Mouse (Mus musculus): ENCODE data around the gene Tesmin. TPM values are rescaled to one million over a fixed set of nuclear protein-coding genes. Genes with fewer than 3 reads are reported as not detected.

Tesmin gene
- total and polyA plus RNA-seq, 2 experiments from 2014 or later = 0.27 to 0.93 TPM

DNA sequence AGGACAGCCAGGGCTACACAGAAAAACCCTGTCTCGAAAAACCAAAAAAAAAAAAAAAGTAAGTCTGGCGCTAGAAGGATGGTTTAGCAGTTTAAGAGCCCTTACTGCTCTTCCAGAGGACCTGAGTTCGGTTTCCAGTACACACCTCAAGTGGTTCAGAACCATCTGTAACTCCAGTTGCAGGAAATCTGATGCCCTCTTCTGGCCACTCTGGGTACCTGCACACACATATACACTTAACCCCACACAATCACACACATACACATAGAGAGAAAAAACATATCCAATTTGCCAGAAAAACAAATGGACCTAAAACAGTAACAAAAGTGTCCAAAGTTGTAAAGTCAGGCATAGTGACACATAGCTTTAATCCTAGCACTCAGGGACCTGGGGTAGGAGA is 23.6 kb upstream of the Tesmin start:
- ATAC-seq (ENCODE audit: low FRiP score) = no peak
- WGBS = 90% methylated on average over 3 of the region's 3 CpGs
- no peaks in the 10 kb centered on the region for H3K9me3 ChIP-seq (ENCODE audit: low read length)
- H3K27ac ChIP-seq (ENCODE audit: low read depth, low read length) = no peak overlapping the region
- DNase-seq (ENCODE audit: low spot score) = no peak
- no peaks in the 10 kb centered on the region for H3K4me1 ChIP-seq (ENCODE audit: insufficient read depth, low read length)
- no peaks in the 10 kb centered on the region for H3K27me3 ChIP-seq (ENCODE audit: insufficient read depth, low read length)
- TF ChIP-seq CTCF (IDR thresholded peaks at IDR 0.05) = peak; percentile 11; the same call in 1 of the 2 replicates
- H3K9ac ChIP-seq (replicated peaks; ENCODE audit: low read length, poor library complexity, severe bottlenecking) = no peak overlapping the region
- 0 out of 2 replicates have a peak, but pooled peaks cover 3% of the 10 kb centered on the region for H3K36me3 ChIP-seq (ENCODE audit: insufficient read depth, low read length)
- no peak overlapping the region for H3K4me3 ChIP-seq (ENCODE audit: low read depth, low read length)
- no peak overlapping the region for H3K4me2 ChIP-seq (ENCODE audit: low read depth, low read length, poor library complexity, severe bottlenecking)

DNA sequence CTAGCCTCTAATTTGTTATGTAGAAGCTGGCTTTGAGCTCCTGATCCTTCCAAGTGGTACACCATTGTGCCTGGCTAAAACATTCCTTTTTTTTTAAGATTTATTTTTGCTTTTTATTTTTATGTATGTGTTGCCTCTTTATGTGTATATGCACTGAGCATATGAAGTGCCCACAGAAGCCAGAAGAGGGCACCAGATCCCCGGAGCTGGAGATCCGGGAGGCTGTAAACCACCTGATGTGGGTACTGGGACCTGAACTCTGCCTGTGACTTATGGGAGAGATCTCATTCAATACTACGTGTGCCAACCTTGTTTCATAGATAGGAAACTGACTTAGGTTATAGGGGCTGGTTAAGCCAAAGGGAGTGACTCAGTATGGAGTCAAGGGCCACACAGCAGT is 20.4 kb upstream of the Tesmin start:
- WGBS = 89% methylated on average over 3 of the region's 3 CpGs
- no peaks in the 10 kb centered on the region for H3K4me1 ChIP-seq (ENCODE audit: insufficient read depth, low read length)
- no peaks in the 10 kb centered on the region for H3K27me3 ChIP-seq (ENCODE audit: insufficient read depth, low read length)
- no peak overlapping the region for H3K27ac ChIP-seq (ENCODE audit: low read depth, low read length)
- H3K36me3 ChIP-seq (ENCODE audit: insufficient read depth, low read length) = 0 out of 2 replicates have a peak, but pooled peaks cover 3% of the 10 kb centered on the region
- no peaks in the 10 kb centered on the region for H3K9me3 ChIP-seq (ENCODE audit: low read length)
- ATAC-seq (ENCODE audit: low FRiP score) (no peak), DNase-seq (ENCODE audit: low spot score) (no peak)
- no peak overlapping the region for H3K9ac ChIP-seq (replicated peaks; ENCODE audit: low read length, poor library complexity, severe bottlenecking)
- H3K4me2 ChIP-seq (ENCODE audit: low read depth, low read length, poor library complexity, severe bottlenecking) = no peak overlapping the region
- TF ChIP-seq CTCF (IDR thresholded peaks at IDR 0.05) = peak; percentile 16; the same call in 1 of the 2 replicates
- no peak overlapping the region for H3K4me3 ChIP-seq (ENCODE audit: low read depth, low read length)

DNA sequence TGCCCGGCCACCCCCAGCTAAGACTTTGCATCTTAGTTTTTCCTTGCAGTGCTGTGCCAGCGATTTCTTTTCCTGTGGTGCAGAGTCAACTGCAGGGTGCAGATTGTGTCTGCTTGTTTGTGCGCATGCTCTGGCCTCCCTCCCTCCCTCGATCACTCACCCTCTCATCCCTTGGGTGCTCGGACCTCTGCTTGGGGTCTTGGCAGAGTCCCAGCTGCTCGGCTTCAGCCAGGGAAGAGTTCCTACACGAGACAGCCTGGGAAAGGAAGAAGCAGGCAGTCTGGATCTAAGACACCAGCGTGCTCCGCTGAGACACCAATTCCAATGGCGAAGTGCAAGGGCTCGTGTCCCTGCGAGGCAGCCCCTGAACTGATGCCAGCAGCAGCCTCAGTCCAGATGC is 15.3 kb upstream of the Tesmin start:
- WGBS = 65% methylated on average over 12 of the region's 12 CpGs
- no peaks in the 10 kb centered on the region for H3K4me1 ChIP-seq (ENCODE audit: insufficient read depth, low read length)

DNA sequence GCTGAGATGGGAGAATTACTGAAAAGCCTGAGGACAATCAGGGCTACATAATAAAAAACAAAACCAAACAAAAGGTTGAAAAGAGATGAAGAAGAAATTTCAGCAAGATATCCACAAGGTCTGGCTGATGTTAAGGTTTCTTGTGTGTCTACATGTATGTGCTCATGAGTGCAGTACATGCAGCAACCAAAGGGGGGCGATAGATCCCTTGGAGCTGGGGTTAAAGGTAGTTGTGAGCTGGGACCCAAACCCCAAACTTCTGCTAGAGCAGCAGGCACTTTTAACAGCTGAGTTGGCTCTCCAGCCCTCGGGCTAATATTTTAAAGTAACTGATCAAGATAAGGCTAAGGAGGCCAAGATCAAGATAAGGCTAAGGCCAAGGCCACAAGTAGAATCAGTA is 14.6 kb upstream of the Tesmin start:
- no peaks in the 10 kb centered on the region for H3K36me3 ChIP-seq (ENCODE audit: insufficient read depth, low read length)
- H3K27me3 ChIP-seq (ENCODE audit: insufficient read depth, low read length) = no peaks in the 10 kb centered on the region
- 69% methylated on average over 2 of the region's 2 CpGs for WGBS
- DNase-seq (ENCODE audit: low spot score) (no peak), ATAC-seq (ENCODE audit: low FRiP score) (no peak)
- H3K27ac ChIP-seq (ENCODE audit: low read depth, low read length) = no peak overlapping the region
- no peaks in the 10 kb centered on the region for H3K9me3 ChIP-seq (ENCODE audit: low read length)
- H3K4me2 ChIP-seq (ENCODE audit: low read depth, low read length, poor library complexity, severe bottlenecking) = no peak overlapping the region
- H3K9ac ChIP-seq (replicated peaks; ENCODE audit: low read length, poor library complexity, severe bottlenecking) = no peak overlapping the region
- peak; percentile 50 for TF ChIP-seq CTCF (IDR thresholded peaks at IDR 0.05)
- no peaks in the 10 kb centered on the region for H3K4me1 ChIP-seq (ENCODE audit: insufficient read depth, low read length)
- H3K4me3 ChIP-seq (ENCODE audit: low read depth, low read length) = no peak overlapping the region

More for the DNA sequence above, 15.3 kb upstream of the Tesmin start:
- Histone ChIP-seq H3K36me3 (ENCODE audit: insufficient read depth, low read length) (no peaks in the 10 kb centered on the region), H3K4me2 (ENCODE audit: low read depth, low read length, poor library complexity, severe bottlenecking) (no peak overlapping the region), H3K9ac (replicated peaks; ENCODE audit: low read length, poor library complexity, severe bottlenecking) (no peak overlapping the region), H3K9me3 (ENCODE audit: low read length) (no peaks in the 10 kb centered on the region), H3K27ac (ENCODE audit: low read depth, low read length) (no peak overlapping the region), H3K27me3 (ENCODE audit: insufficient read depth, low read length) (no peaks in the 10 kb centered on the region), H3K4me3 (ENCODE audit: low read depth, low read length) (no peak overlapping the region)
- no peak for TF ChIP-seq CTCF (IDR thresholded peaks at IDR 0.05)
- ATAC-seq (ENCODE audit: low FRiP score) = no peak
- DNase-seq (ENCODE audit: low spot score) = no peak

DNA sequence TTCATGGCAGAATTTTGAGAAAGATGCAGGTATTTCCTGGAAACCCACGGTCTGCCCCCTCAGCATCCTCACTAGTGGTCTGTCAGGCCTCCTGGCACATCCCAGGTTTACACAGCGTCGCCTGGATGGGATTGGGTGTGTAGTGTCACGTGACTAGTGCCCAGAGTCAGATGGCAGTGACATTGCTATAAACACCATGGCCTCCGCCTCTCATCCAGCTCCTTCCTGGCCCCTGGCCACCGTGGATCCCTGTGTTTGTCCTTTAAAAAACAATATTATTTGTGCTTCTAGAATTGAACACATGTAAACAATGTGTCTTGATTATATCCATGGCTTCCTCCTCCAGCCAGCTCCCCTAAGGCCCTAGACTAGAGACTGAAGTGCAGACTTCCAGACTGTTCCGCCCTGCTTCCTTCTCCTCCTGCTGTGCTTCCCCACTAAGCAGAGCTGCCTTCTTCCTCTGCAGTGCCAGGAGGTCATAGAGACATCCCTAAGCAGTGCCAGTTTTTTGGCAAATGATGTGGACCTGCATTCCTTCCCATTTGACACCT is 12.6 kb upstream of the Tesmin start:
- no peak overlapping the region for H3K27ac ChIP-seq (ENCODE audit: low read depth, low read length)
- H3K4me2 ChIP-seq (ENCODE audit: low read depth, low read length, poor library complexity, severe bottlenecking) = no peak overlapping the region
- no peaks in the 10 kb centered on the region for H3K9me3 ChIP-seq (ENCODE audit: low read length)
- ATAC-seq (ENCODE audit: low FRiP score) = no peak
- H3K27me3 ChIP-seq (ENCODE audit: insufficient read depth, low read length) = no peaks in the 10 kb centered on the region
- WGBS = 73% methylated on average over 7 of the region's 7 CpGs
- H3K4me1 ChIP-seq (ENCODE audit: insufficient read depth, low read length) = no peaks in the 10 kb centered on the region
- H3K9ac ChIP-seq (replicated peaks; ENCODE audit: low read length, poor library complexity, severe bottlenecking) = no peak overlapping the region
- TF ChIP-seq CTCF (IDR thresholded peaks at IDR 0.05) = no peak
- no peaks in the 10 kb centered on the region for H3K36me3 ChIP-seq (ENCODE audit: insufficient read depth, low read length)
- H3K4me3 ChIP-seq (ENCODE audit: low read depth, low read length) = no peak overlapping the region
- DNase-seq (ENCODE audit: low spot score) = no peak

DNA sequence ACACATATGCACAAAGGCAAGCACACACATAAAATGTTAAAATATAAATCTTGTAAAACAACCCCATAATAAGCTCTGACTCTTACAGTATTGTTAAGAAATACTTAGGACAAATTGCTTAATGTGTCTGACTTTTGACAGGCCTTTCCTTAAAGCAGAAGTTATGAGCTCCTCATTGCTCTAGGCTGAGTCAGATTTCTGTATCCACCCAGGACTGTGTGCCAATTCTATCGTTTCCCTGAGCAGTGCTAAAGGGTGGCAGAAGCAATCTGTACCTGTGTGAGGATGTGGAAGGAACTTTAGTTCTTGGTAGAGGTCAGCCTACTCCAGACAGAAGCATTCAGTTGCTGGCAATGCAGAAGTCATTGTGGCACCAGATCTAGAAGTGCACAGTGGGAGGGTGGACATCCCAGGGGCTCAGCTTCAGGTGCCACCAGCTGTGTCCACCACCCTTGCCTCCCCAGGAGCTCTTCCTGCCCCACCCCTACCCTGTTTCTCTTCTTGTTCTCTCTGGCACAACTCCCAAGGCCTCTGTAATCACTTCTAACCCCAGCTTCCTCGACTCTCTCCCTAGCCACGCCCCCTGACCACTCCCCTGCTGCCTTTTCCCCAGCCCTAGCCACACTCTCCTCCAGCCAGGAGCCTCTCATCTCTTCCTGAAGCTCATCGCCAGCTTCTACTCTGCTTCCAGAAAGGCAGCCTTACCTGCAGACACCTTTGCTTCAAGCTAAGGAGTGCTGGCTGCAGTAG is 11.5 kb upstream of the Tesmin start:
- no peaks in the 10 kb centered on the region for H3K27me3 ChIP-seq (ENCODE audit: insufficient read depth, low read length)
- no peak for ATAC-seq (ENCODE audit: low FRiP score)
- no peak overlapping the region for H3K4me3 ChIP-seq (ENCODE audit: low read depth, low read length)
- DNase-seq (ENCODE audit: low spot score) = no peak
- no peak for TF ChIP-seq CTCF (IDR thresholded peaks at IDR 0.05)
- WGBS = 36% methylated on average over 4 of the region's 4 CpGs
- H3K4me1 ChIP-seq (ENCODE audit: insufficient read depth, low read length) = no peaks in the 10 kb centered on the region
- H3K36me3 ChIP-seq (ENCODE audit: insufficient read depth, low read length) = no peaks in the 10 kb centered on the region
- H3K4me2 ChIP-seq (ENCODE audit: low read depth, low read length, poor library complexity, severe bottlenecking) = no peak overlapping the region
- no peak overlapping the region for H3K9ac ChIP-seq (replicated peaks; ENCODE audit: low read length, poor library complexity, severe bottlenecking)
- no peak overlapping the region for H3K27ac ChIP-seq (ENCODE audit: low read depth, low read length)
- no peaks in the 10 kb centered on the region for H3K9me3 ChIP-seq (ENCODE audit: low read length)

Measured in midbrain, postnatal 0 days (tissue).